Mouse (Mus musculus) spleen, adult 2 months (tissue): Measurements from ENCODE around the gene Nudt14. TPM values are rescaled to one million over a fixed set of nuclear protein-coding genes. Genes with fewer than 3 reads are reported as not detected.

Source experiments
- DNase-seq, 2 experiments: peaks; one replicate each; pipeline versions ENCODE4 v3.0.0 to v3.0.0-alpha.2; 2012 to 2021; ENCODE audit warnings: low spot score in 2 of 2, low read depth in 1 of 2
- H3K27ac ChIP-seq: fragments of 200-500 bp; 2 replicates; pipeline ENCODE4 v1.5.1; 2012; ENCODE audit warnings: low read length, inconsistent platforms; ENCODE audit not compliant: insufficient read depth
- H3K27me3 ChIP-seq: fragments of 200-500 bp; 2 replicates; pipeline ENCODE4 v1.6.1; 2012; ENCODE audit warnings: mild to moderate bottlenecking, moderate library complexity, low read length, inconsistent platforms; ENCODE audit not compliant: control insufficient read depth, insufficient read depth
- H3K36me3 ChIP-seq: fragments of 200-500 bp; 2 replicates; pipeline ENCODE4 v1.6.1; 2012; ENCODE audit warnings: mild to moderate bottlenecking, low read length, inconsistent platforms; ENCODE audit not compliant: control insufficient read depth, insufficient read depth
- H3K4me1 ChIP-seq: fragments of 200-500 bp; 2 replicates; pipeline ENCODE4 v1.6.1; 2011; ENCODE audit warnings: inconsistent platforms; ENCODE audit not compliant: control insufficient read depth, insufficient read depth, insufficient read length
- H3K4me3 ChIP-seq: fragments of 200-500 bp; 2 replicates; pipeline ENCODE4 v1.5.1; 2011; ENCODE audit warnings: mild to moderate bottlenecking, inconsistent platforms; ENCODE audit not compliant: insufficient read depth, insufficient read length; ENCODE audit errors: extremely low read depth
- CTCF ChIP-seq: fragments of 200-500 bp; IDR thresholded peaks from 2 replicates; pipeline ENCODE4 v1.5.1; 2011; ENCODE audit warnings: mild to moderate bottlenecking, inconsistent platforms; ENCODE audit not compliant: insufficient read depth, insufficient read length, insufficient replicate concordance; ENCODE audit errors: extremely low read depth
- POLR2A ChIP-seq: fragments of 200-500 bp; IDR thresholded peaks from 2 replicates; pipeline ENCODE4 v1.6.1; 2011; ENCODE audit warnings: low read depth, low read length, inconsistent platforms
- WGBS: fragments of 180-500 bp; shearing (Covaris S2); methylation state at CpG from one replicate; pipeline ENCODE4 v1.1.7; 2018; 5-methylcytosine and 5-hydroxymethylcytosine counted together
- polyA plus RNA-seq: library from polyadenylated mRNA; depleted of rRNA; stranded (reverse); fragments of >200 nt; gene quantifications from 2 replicates; pipeline ENCODE4 v1.2.3, GENCODE M21; 2012; rRNA removed

The Nudt14 gene
- polyA plus RNA-seq = 25.4 and 28.8 TPM in 2 replicates

DNA sequence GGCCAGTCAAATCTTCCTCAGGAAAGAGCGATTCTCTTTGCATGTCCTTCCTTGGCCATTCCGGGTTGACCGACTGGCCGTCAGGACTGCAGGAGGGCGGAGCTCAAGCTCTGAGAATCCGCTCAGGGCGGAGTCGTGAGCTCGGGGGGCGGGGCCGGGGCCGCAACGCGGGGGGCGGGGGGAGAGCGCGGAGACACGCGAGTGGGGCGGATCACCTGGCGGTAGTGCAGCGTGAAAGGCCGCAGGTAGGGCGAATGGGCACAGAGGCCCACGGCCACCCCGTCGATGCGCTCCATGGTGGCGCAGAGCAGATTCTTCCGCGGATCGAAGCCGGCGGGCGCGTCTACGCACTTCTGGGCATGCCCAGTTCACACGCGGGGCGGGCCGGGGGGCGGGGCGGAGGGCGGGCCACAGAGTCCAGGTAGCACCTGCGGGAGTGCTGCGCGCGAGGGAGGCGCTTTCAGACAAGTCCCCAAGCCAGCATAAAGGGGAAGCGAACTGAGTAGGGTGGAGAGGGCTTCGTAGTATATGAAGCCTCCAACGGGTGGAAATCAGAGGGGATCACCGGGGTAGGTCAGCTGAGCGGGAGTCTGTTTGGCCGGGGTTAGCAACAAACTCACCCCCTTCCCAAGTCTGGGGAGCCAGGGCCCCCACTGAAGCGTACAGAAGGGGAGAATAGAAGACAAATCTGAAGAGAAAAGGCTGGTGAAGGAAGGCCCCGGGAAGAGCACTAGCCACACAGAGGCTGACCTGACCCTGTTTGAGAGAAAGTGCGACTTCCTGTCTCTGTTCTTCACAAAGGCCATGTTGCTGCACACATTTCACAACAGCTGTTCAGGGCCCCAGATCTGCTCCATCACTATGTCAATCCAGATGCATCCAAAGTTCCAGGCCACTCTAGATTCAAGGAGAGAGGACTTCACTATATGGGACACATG, at the start of gene Nudt14:
Gene Nudt14, minus strand, starts transcription at position 349 of the 938 bp plus-strand sequence.
- no peaks in the 10 kb centered on the region for H3K27me3 ChIP-seq
- peak; percentile 74 to 75 for DNase-seq
- H3K36me3 ChIP-seq = no peaks in the 10 kb centered on the region
- peak within 1 kb of the TSS; percentile 98 for H3K4me3 ChIP-seq
- TF ChIP-seq CTCF (no peak), POLR2A (peak; percentile 10)
- 2% methylated on average over 56 of the region's 58 CpGs for WGBS
- H3K4me1 ChIP-seq = peaks cover 13% of the 10 kb centered on the region; the same call in 1 of the 2 replicates
- peak within 1 kb of the TSS; percentile 90 for H3K27ac ChIP-seq

- no peak for DNase-seq
- Histone ChIP-seq H3K36me3 (peaks cover 13% of the 10 kb centered on the region), H3K27ac (no peak overlapping the region), H3K27me3 (no peaks in the 10 kb centered on the region), H3K4me1 (peaks cover 6% of the 10 kb centered on the region; the same call in 1 of the 2 replicates), H3K4me3 (no peak overlapping the region)
- TF ChIP-seq POLR2A = no peak
- no peak for TF ChIP-seq CTCF
- 50% methylated on average over 2 of the region's 2 CpGs for WGBS
Observed at GRCm38 (mm10) chr12:112991444-112991843, 49.5 kb upstream of the Nudt14 start.

DNA sequence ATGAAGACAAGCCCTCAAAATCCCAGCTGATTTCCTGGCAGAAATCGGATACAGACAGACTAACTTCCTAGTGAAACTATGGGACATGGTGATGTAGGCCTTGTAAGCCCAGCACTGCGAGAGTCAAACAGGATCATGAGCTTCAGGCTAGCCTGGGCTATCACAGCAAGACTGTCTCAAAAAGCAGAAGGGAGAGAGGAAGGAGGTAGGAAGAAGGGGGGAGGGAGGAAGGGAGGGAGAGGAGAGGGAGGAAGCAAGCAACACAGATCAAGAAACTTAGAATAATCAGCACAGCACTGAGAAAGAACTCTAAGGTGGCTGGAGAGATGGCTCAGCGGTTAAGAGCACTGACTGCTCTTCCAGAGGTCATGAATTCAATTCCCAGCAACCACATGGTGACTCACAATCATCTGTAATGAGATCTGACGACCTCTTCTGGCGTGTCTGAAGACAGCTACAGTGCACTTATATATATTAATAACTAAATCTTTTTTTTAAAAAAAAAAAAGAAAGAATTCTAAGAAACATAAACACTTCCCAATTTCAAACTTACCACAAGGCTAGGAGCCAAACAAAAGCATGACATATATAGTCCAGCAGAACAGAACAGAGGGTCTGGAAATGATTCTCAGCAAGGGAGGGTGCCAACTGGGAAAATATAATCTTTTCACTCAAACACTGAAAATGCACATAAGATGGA, 48.9 kb upstream of the Nudt14 start:
- Histone ChIP-seq H3K4me3 (no peak overlapping the region), H3K27ac (no peak overlapping the region), H3K4me1 (peaks cover 6% of the 10 kb centered on the region; the same call in 1 of the 2 replicates), H3K36me3 (peaks cover 16% of the 10 kb centered on the region), H3K27me3 (no peaks in the 10 kb centered on the region)
- 71% methylated on average over 5 of the region's 5 CpGs for WGBS
- DNase-seq = no peak
- no peak for TF ChIP-seq CTCF
- no peak for TF ChIP-seq POLR2A

GRCm38 (mm10) chr12:112987877-112988276, 46.0 kb upstream of the Nudt14 start:
- H3K4me1 ChIP-seq = no peaks in the 10 kb centered on the region; the same call in 1 of the 2 replicates
- no peak overlapping the region for H3K27ac ChIP-seq
- no peak overlapping the region for H3K4me3 ChIP-seq
- WGBS = 81% methylated on average over 6 of the region's 6 CpGs
- TF ChIP-seq POLR2A = no peak
- peak; percentile 24; the same call in 1 of the 2 replicates for TF ChIP-seq CTCF
- DNase-seq = peak in 1 of 2 experiments; percentile 35
- H3K27me3 ChIP-seq = no peaks in the 10 kb centered on the region
- peaks cover 21% of the 10 kb centered on the region for H3K36me3 ChIP-seq

DNA sequence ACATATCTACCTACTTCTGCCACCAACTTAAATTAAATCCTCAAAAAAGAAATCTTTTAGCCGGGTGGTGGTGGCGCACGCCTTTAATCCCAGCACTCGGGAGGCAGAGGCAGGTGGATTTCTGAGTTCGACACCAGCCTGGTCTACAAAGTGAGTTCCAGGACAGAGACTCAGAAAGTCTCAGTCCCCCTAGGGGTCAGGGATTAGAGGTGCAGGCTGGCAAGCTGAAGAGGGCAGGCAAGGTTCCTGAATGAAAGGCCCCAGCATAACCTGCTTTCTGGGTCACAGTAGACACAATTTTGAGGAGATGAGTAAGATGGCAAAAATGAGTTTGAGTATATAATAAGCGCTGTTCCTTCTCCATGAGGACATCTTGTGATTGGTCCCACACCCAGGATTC, 43.4 kb upstream of the Nudt14 start:
- Histone ChIP-seq H3K4me3 (no peak overlapping the region), H3K4me1 (no peaks in the 10 kb centered on the region), H3K27me3 (no peaks in the 10 kb centered on the region), H3K36me3 (peaks cover 23% of the 10 kb centered on the region; the same call in 1 of the 2 replicates), H3K27ac (no peak overlapping the region)
- WGBS = 94% methylated on average over 6 of the region's 6 CpGs
- peak in 1 of 2 experiments; percentile 18 for DNase-seq
- no peak for TF ChIP-seq POLR2A
- peak; percentile 27; the same call in 1 of the 2 replicates for TF ChIP-seq CTCF

GRCm38 (mm10) chr12:112982031-112982430, 40.1 kb upstream of the Nudt14 start:
- no peak for TF ChIP-seq POLR2A
- H3K36me3 ChIP-seq = peaks cover 24% of the 10 kb centered on the region; the same call in 1 of the 2 replicates
- no peaks in the 10 kb centered on the region for H3K27me3 ChIP-seq
- no peak overlapping the region for H3K27ac ChIP-seq
- H3K4me1 ChIP-seq = no peaks in the 10 kb centered on the region
- no peak for DNase-seq
- 100% methylated on average over 2 of the region's 2 CpGs for WGBS
- H3K4me3 ChIP-seq = no peak overlapping the region
